Mouse (Mus musculus): Measurements from ENCODE around the gene Hist3h2ba.

- no peak for TF ChIP-seq CTCF (IDR thresholded peaks at IDR 0.05; ENCODE audit: low read depth, low read length)
- TF ChIP-seq POLR2A (IDR thresholded peaks at IDR 0.05; ENCODE audit: extremely low read depth, insufficient read depth, low read length): no peak
Measured at GRCm38 (mm10) chr11:58930254-58930653, 18.5 kb upstream of the Hist3h2ba start.
